Mouse (Mus musculus) adrenal gland, adult 8-10 months (tissue): ENCODE measurements around the gene Tchhl1. TPM values are rescaled to one million over a fixed set of nuclear protein-coding genes. Genes with fewer than 3 reads are reported as not detected.

ENCODE experiments used
- DNase-seq: peaks from one replicate; pipeline ENCODE4 v3.0.0; 2022
- microRNA-seq, 2 experiments: library from miRNA; unstranded; fragments of <30 nt; microRNA quantifications; one replicate each; pipeline ENCODE4 v1.2.0; 2022
- total RNA-seq, 4 experiments: library from RNA; stranded (reverse); gene quantifications; 2 replicates each; pipeline ENCODE4 v1.2.4; 2022

Gene Tchhl1
- total RNA-seq, 4 experiments from 2014 or later, result 0.22 to 1.6 (median 0.94) TPM; not detected in 1

- DNase-seq, result no peak
Measured at GRCm38 (mm10) chr3:93505960-93506863, 37.7 kb downstream of the Tchhl1 start.

DNA sequence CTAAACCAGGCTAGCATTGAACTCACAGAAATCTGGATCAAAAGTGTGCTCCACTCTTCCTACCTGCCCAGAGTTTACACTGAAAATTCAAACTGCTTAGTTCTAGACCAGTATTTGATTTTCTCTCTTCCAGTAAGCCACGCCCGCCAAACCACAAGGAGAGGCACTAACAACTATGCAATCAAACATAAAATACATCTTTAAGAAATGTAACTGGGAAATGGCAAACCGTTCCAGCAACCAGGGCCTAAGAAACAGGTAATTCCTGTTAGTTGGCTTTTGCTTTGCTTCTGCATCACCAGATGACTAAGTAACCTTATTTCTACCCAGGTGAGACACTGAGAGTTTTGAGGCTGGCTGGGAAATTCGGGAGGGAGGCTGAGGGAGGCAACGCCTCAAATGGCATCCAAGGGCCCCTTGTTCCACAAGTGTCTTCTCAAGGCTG is 38.3 kb downstream of the Tchhl1 start:
- DNase-seq, result no peak

- DNase-seq, result no peak
Measured at GRCm38 (mm10) chr3:93509301-93509700, 40.7 kb downstream of the Tchhl1 start.

DNA sequence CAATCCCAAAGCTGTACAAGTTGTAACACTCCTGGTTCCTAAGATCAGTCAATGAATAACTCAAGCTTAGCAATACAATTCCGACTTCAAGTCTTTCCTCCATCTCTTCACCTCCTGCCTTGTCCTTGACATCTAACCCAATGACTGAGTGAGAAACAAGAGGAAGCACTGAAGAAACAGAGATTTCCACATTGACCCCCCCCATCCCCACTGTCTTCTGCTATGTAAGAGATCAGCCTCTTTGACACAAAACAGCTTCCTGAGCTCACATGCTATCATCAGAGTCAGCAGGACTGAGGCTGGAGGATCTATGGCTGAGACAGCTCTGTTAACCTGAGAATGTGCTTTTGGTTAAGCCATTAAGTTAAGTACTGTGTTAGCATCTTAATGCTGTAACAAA is 42.5 kb downstream of the Tchhl1 start:
- no peak for DNase-seq

DNA sequence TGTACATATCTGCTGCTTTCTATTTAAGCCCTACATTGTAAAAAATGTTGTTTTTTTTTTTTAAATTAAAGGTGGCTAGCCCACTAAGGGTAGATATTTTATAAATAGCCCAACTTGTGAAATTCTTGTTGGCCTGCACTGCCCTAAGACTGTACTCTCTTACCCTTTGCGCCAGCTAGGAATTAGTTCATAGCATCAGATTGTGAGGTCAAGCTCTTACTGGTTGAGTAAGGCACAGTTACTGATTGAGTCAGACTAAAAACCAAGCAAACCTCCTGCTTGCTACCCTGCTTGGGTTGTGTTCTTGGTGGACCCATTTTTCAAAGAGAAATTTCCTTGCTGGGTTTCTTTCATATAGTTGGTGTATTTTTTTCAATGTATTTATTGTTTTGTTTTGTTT is 43.2 kb downstream of the Tchhl1 start:
- DNase-seq, result no peak

DNA sequence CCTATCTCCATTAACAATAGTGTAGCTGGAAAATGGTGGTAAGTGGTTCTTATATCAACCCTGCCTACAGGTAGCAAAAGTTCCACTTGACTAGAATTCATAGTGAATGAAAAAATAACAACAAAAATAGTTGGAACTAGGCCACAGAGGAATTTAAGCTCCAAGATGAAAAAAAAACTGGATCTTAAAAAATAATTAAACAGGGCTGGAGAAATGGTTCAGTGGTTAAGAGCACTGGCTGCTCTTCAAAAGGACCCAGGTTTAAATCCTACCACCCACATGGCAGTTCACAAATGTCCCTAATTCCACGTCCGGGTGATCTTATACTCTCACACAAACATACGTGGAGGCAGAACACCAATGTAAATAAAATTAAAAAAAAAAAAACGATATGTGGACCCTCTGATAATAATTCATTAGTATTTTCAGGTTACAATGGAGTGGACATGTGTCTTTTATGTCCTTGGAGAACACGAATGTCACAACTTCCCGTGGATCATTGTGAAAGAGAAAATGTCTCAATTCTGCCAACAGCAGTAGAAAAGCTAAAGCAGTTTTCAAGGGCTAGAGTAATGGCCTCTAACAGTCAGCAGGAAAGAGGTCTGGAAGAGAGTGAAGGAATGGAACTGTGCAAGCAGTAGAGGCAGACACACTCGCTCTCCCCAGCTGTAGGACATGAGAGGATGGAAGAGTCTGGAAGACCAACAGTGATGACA is 44.0 kb downstream of the Tchhl1 start:
- DNase-seq, result no peak

GRCm38 (mm10) chr3:93514628-93515027 is 46.1 kb downstream of the Tchhl1 start:
- DNase-seq, result no peak

DNA sequence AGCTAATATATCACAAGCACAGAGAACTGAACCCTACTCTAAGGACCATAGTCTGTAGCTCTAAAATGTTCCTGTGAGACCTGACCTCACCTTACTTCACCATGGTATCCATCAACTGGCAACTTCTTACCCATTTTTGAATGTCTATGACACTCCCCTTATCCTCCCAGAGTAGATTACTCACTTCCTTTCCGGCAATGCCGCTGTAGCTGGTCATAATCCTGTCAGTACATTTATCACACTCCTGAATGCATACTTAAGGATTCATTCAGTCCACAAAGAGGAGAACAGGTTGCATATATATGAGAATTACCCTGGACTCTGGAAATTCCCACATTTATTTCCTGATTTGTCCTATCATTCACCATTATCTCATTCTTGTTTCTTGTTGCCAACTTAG is 48.8 kb downstream of the Tchhl1 start:
- DNase-seq, result no peak

DNA sequence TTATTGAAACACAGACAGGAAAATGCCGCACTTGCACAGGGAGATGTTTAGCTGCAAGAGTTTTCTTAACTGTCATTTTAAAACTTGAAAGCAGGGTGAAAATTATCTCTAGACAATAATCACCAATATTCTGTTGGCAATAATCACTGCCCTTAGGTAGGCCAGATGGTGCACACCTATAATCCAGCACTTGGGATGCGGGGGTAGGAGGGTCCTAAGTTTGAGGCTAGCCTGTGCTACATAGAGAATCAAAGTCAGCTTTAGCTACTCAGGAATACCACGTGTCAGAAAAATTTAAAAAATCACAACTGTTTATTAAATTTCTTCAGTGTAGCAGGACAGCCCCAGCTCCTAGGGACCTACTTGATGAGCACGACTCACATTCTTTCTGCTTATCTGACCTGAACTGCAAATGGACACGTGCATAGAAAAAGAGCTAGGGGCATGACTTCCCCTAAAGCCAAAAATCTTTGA is 51.3 kb downstream of the Tchhl1 start:
- no peak for DNase-seq

DNA sequence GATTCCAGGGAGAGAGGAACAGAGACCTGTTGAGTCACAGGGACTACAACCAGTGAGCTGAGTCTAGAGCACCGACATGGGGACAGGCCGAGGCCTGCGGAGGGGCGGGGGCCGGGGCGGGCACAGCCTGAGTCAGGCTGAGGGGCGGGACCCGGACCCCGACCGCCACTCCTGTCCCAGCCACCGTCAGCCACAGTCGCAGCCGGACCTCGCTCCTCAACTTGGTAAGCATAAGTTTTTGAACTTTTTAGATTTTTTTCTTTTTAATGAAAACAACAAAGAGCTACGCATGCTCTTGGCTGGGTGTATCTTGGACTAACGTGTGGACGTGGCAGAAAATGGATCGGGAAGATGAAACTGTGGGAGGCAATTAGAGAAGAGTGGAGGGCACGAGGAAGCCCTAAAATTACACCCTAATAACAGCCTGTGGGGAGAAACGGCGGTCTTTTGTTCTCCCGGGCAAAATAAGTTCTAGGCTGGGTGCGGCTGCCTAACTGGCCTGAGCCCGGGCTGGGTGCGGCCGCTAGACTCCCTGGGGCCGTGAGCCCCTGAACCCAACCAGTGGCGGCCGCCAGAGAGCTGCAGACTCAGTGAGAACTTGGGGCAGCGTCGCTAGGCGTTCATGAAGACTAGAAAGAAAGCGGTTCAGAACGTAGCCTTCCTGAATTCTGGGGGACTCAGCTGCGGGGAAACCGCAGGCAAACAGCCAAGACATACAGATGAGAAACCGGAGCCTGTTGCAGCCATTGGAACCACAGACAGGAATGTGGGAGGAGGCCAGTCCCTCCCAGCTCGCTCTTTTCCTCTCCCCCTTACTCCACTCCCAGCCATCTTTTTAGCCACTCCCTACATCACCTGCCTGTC is 52.0 kb downstream of the Tchhl1 start, which contains the start of gene S100a11:
TSS of gene S100a11 (plus strand) at position 159 of the 864 bp plus-strand sequence.
- peak; percentile 47 for DNase-seq

Small RNAs within 50 kb of the gene (microRNA-seq; reads per million reads assigned to microRNA genes)
- 0 reads per million in 2 experiments for gene Gm22752

Other genes with a start within 250 kb of the Tchhl1 start
- gene Flg, start 195.2 kb upstream of the Tchhl1 start, total RNA-seq, result not detected
- gene Hrnr, start 149.0 kb upstream of the Tchhl1 start, total RNA-seq, result not detected
- gene Rptn, start 75.1 kb upstream of the Tchhl1 start, total RNA-seq, result not detected
- gene Tchh, start 26.4 kb upstream of the Tchhl1 start, total RNA-seq, result under 1 TPM; 0.09 to 0.56 (median 0.29) TPM
- gene S100a11, start 51.7 kb downstream of the Tchhl1 start, total RNA-seq, result 100 to 1,000 TPM; 161 to 194 (median 182) TPM
- 100 to 1,000 TPM; 108 to 159 (median 130) TPM for gene S100a10, start 86.3 kb downstream of the Tchhl1 start, total RNA-seq
- gene Tdpoz2, start 183.9 kb downstream of the Tchhl1 start, total RNA-seq, result not detected
- not detected for gene Tdpoz1, start 207.6 kb downstream of the Tchhl1 start, total RNA-seq
- gene Gm37596, start 224.3 kb downstream of the Tchhl1 start, total RNA-seq, result not detected